Mouse (Mus musculus) macrophage (primary cell): ENCODE data around the gene Gtf2a2. TPM values are rescaled to one million over a fixed set of nuclear protein-coding genes. Genes with fewer than 3 reads are reported as not detected.

Experiments used
- H3K27ac ChIP-seq: fragments of 350-480 bp; formaldehyde crosslinking; 2 replicates; pipeline ENCODE4 v1.9.0; 2021
- H3K36me3 ChIP-seq: fragments of 350-480 bp; formaldehyde crosslinking; 2 replicates; pipeline ENCODE4 v1.9.0; 2021; ENCODE audit errors: inconsistent target
- H3K4me3 ChIP-seq: fragments of 350-480 bp; formaldehyde crosslinking; 2 replicates; pipeline ENCODE4 v1.9.0; 2021; ENCODE audit errors: inconsistent target
- H3K79me2 ChIP-seq: fragments of 350-480 bp; formaldehyde crosslinking; 2 replicates; pipeline ENCODE4 v1.9.0; 2021; ENCODE audit errors: inconsistent target
- WGBS: methylation state at CpG from one replicate; pipeline ENCODE4 v1.1.7; 2026; ENCODE audit warnings: inconsistent platforms; ENCODE audit not compliant: missing documents; 5-methylcytosine and 5-hydroxymethylcytosine counted together
- polyA plus RNA-seq: library from polyadenylated mRNA; stranded (reverse); fragments of 250-400 nt; gene quantifications from 3 replicates; pipeline ENCODE4 v1.2.4, GENCODE M21; 2018; ENCODE audit warnings: inconsistent platforms

The Gtf2a2 gene
- polyA plus RNA-seq, 1 experiment from 2014 or later, result 35.0 TPM

GRCm38 (mm10) chr9:70033056-70033455 lies 20.7 kb downstream of the Gtf2a2 start:
- 83% methylated on average over 9 of the region's 9 CpGs for WGBS
- H3K4me3 ChIP-seq, result no peak overlapping the region
- no peaks in the 10 kb centered on the region for H3K79me2 ChIP-seq
- H3K36me3 ChIP-seq, result no peaks in the 10 kb centered on the region
- no peak overlapping the region for H3K27ac ChIP-seq

DNA sequence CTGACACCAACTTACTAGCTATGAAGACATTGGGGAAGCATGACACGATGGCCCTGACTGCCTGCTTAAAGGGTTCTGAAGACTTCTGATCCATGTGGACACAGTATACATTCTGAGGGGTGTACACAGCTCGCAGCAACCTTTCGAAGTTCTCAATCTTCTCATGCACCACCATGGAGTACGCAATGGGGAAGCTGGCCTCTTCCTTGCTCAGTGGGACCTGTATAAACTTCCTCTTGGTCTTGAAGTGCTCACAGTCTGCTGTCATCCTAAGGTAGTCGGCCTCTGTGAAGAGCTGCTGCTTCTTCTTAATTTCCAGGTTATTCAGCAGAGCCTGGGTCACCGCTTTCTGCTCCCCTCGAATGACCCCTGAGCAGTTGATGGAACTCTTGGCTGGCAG lies 22.4 kb downstream of the Gtf2a2 start:
- Histone ChIP-seq H3K79me2 (no peaks in the 10 kb centered on the region), H3K27ac (no peak overlapping the region), H3K36me3 (no peaks in the 10 kb centered on the region), H3K4me3 (no peak overlapping the region)
- WGBS, result 37% methylated on average over 7 of the region's 7 CpGs

- H3K4me3 ChIP-seq, result no peak overlapping the region
These were observed 24.3 kb downstream of the Gtf2a2 start for GRCm38 (mm10) chr9:70036646-70037045.

DNA sequence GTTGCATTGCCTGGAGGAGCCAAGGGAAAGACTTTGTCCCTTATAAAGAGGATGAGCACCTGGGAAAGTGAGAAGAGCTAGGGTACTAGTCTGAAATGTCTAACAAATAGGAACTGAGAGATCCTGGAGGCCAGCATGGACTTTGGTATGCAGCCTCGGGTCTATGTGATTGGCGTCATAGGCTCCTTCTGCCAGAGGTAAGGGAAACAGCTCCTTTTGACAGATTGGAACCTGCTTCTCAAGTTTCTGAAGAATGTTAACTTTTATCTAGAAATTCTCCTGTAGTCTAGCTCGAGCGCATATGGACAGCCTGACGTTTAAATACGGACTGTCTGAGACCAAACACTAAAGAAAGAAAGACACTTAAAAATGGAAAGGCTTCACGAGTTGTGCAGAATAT lies 25.6 kb downstream of the Gtf2a2 start, which contains the start of gene Gcnt3:
Gcnt3 (minus strand) TSS at position 101 of the 400 bp plus-strand sequence.
- no peak within 1 kb of the TSS for H3K27ac ChIP-seq
- no peaks in the 10 kb centered on the region for H3K79me2 ChIP-seq
- WGBS, result 91% methylated on average over 7 of the region's 7 CpGs
- no peak within 1 kb of the TSS for H3K4me3 ChIP-seq
- no peaks in the 10 kb centered on the region for H3K36me3 ChIP-seq

More at GRCm38 (mm10) chr9:70036646-70037045, 24.3 kb downstream of the Gtf2a2 start:
- H3K27ac ChIP-seq, result no peak overlapping the region
- H3K79me2 ChIP-seq, result no peaks in the 10 kb centered on the region
- no peaks in the 10 kb centered on the region for H3K36me3 ChIP-seq
- 91% methylated on average over 4 of the region's 4 CpGs for WGBS

- H3K36me3 ChIP-seq, result no peaks in the 10 kb centered on the region
- H3K27ac ChIP-seq, result no peak overlapping the region
- no peak overlapping the region for H3K4me3 ChIP-seq
- H3K79me2 ChIP-seq, result no peaks in the 10 kb centered on the region
- whole genome bisulfite sequencing, result 90% methylated on average over 6 of the region's 6 CpGs
These were observed 27.4 kb downstream of the Gtf2a2 start for GRCm38 (mm10) chr9:70039597-70040385.

GRCm38 (mm10) chr9:70040570-70040969 lies 28.2 kb downstream of the Gtf2a2 start:
- Histone ChIP-seq H3K36me3 (no peaks in the 10 kb centered on the region), H3K4me3 (no peak overlapping the region), H3K79me2 (no peaks in the 10 kb centered on the region), H3K27ac (no peak overlapping the region)
- 88% methylated on average over 11 of the region's 11 CpGs for WGBS

DNA sequence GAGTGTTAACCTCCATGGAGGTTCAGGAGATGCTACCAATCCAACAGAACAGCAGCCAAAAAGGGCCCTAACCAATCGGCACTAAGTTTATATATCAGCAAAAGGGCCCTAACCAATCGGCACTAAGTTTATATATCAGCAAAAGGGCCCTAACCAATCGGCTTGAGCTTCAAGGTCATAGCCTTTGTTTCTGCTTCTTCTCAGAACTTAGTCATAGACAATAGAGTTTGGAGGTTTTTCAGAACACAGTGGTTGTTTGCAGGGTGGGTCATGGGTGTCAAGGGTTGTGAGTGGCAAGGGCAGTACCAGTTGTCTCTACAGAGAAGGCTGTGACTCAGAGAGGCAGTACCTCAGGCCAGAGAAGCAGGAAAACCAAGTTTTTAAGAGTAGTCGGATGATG lies 29.8 kb downstream of the Gtf2a2 start:
- Histone ChIP-seq H3K79me2 (no peaks in the 10 kb centered on the region), H3K36me3 (no peaks in the 10 kb centered on the region), H3K27ac (no peak overlapping the region), H3K4me3 (no peak overlapping the region)
- 98% methylated on average over 4 of the region's 4 CpGs for WGBS

- no peaks in the 10 kb centered on the region for H3K79me2 ChIP-seq
- 87% methylated on average over 1 of the region's 1 CpGs for WGBS
- no peak overlapping the region for H3K27ac ChIP-seq
- no peak overlapping the region for H3K4me3 ChIP-seq
- no peaks in the 10 kb centered on the region for H3K36me3 ChIP-seq
These were observed 30.6 kb downstream of the Gtf2a2 start for GRCm38 (mm10) chr9:70042935-70043334.

DNA sequence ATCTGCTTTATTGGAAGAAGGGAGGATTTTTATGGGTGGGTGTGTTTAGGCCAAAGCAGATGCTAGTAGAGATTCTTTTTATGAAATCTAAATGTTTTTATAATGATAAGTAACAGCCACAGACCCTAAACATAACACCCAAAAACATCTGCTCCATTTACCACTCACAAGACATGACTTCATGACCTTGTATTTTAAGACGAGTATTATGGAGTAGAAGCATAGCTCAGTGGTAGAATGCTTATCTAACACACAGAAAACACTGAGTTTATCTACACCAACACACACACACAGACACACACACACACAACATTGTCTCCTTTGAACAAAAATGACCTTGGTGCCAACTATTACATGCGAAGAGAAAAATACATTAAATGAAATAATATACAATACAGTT lies 32.5 kb downstream of the Gtf2a2 start:
- Histone ChIP-seq H3K27ac (no peak overlapping the region), H3K36me3 (no peaks in the 10 kb centered on the region), H3K4me3 (no peak overlapping the region), H3K79me2 (no peaks in the 10 kb centered on the region)
- 95% methylated on average over 2 of the region's 2 CpGs for WGBS

GRCm38 (mm10) chr9:70046255-70046654 lies 33.9 kb downstream of the Gtf2a2 start:
- Histone ChIP-seq H3K79me2 (no peaks in the 10 kb centered on the region), H3K36me3 (no peaks in the 10 kb centered on the region), H3K27ac (no peak overlapping the region), H3K4me3 (no peak overlapping the region)
- 82% methylated on average over 6 of the region's 6 CpGs for WGBS

GRCm38 (mm10) chr9:70047839-70048238 lies 35.5 kb downstream of the Gtf2a2 start:
- no peaks in the 10 kb centered on the region for H3K36me3 ChIP-seq
- 97% methylated on average over 3 of the region's 3 CpGs for WGBS
- no peak overlapping the region for H3K4me3 ChIP-seq
- H3K27ac ChIP-seq, result no peak overlapping the region
- no peaks in the 10 kb centered on the region for H3K79me2 ChIP-seq

GRCm38 (mm10) chr9:70048280-70048679 lies 35.9 kb downstream of the Gtf2a2 start:
- WGBS, result 69% methylated on average over 5 of the region's 5 CpGs
- no peak overlapping the region for H3K4me3 ChIP-seq
- H3K36me3 ChIP-seq, result no peaks in the 10 kb centered on the region
- no peak overlapping the region for H3K27ac ChIP-seq
- no peaks in the 10 kb centered on the region for H3K79me2 ChIP-seq

GRCm38 (mm10) chr9:70048751-70049415 lies 36.5 kb downstream of the Gtf2a2 start:
- Histone ChIP-seq H3K27ac (no peak overlapping the region), H3K36me3 (no peaks in the 10 kb centered on the region), H3K4me3 (no peak overlapping the region), H3K79me2 (no peaks in the 10 kb centered on the region)
- 68% methylated on average over 6 of the region's 6 CpGs for WGBS

DNA sequence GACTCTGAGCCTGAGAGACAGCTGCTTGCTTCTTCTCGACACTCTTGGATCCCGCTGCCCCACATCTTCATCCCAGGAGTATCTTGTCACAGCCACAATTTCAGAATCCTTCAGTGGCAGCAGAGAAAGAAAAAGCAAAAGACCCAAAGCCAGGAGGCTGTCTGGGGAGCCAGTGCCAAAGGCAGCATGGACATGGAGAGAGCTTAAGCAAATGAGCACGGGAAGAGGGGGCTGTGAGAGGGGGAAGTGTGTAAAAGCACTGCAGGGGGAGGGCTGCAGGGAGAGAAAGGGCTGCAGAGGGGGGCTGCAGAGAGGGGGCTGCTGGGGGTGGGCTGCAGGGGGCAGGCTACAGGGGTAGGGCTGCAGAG lies 37.0 kb downstream of the Gtf2a2 start:
- Histone ChIP-seq H3K79me2 (no peaks in the 10 kb centered on the region), H3K27ac (no peak overlapping the region), H3K4me3 (no peak overlapping the region), H3K36me3 (no peaks in the 10 kb centered on the region)
- WGBS, result 59% methylated on average over 3 of the region's 3 CpGs

GRCm38 (mm10) chr9:70049839-70050238 lies 37.5 kb downstream of the Gtf2a2 start:
- no peaks in the 10 kb centered on the region for H3K36me3 ChIP-seq
- H3K4me3 ChIP-seq, result no peak overlapping the region
- under 1% methylated on average over 8 of the region's 8 CpGs for WGBS
- H3K79me2 ChIP-seq, result no peaks in the 10 kb centered on the region
- H3K27ac ChIP-seq, result no peak overlapping the region
